Mouse (Mus musculus): ENCODE measurements at regions not wholly inside any gene's neighbourhood (a gene's known extent, or its start where the extent isn't known, plus 50 kb on each side); places are given as distances from the start of the nearest gene placed in this dataset.

GRCm38 (mm10) chr7:136049587-136049930, 333.4 kb upstream of the Mki67 start:
- H3K27ac ChIP-seq (ENCODE audit: insufficient read depth, low read length), result no peak overlapping the region
- H3K4me3 ChIP-seq (ENCODE audit: insufficient read depth, low read length), result no peak overlapping the region
- TF ChIP-seq CTCF (IDR thresholded peaks at IDR 0.05; ENCODE audit: borderline replicate concordance, insufficient read depth, low read length) (no peak), POLR2A (IDR thresholded peaks at IDR 0.05; ENCODE audit: low read depth, low read length) (no peak)
- H3K4me1 ChIP-seq (ENCODE audit: control insufficient read depth, insufficient read depth, low read length), result peaks cover 2% of the 10 kb centered on the region; the same call in 1 of the 2 replicates

- no peak overlapping the region for H3K27ac ChIP-seq (ENCODE audit: insufficient read depth, low read length)
- peaks cover 2% of the 10 kb centered on the region; the same call in 1 of the 2 replicates for H3K4me1 ChIP-seq (ENCODE audit: control insufficient read depth, insufficient read depth, low read length)
- no peak overlapping the region for H3K4me3 ChIP-seq (ENCODE audit: insufficient read depth, low read length)
- TF ChIP-seq CTCF (IDR thresholded peaks at IDR 0.05; ENCODE audit: borderline replicate concordance, insufficient read depth, low read length) (no peak), POLR2A (IDR thresholded peaks at IDR 0.05; ENCODE audit: low read depth, low read length) (no peak)
Measured at GRCm38 (mm10) chr7:136050116-136050515, 334.0 kb upstream of the Mki67 start.

GRCm38 (mm10) chr7:136056876-136057484, 340.8 kb upstream of the Mki67 start:
- no peak for TF ChIP-seq POLR2A (IDR thresholded peaks at IDR 0.05; ENCODE audit: low read depth, low read length)
- no peak for TF ChIP-seq CTCF (IDR thresholded peaks at IDR 0.05; ENCODE audit: borderline replicate concordance, insufficient read depth, low read length)
- H3K4me3 ChIP-seq (ENCODE audit: insufficient read depth, low read length), result no peak overlapping the region
- no peaks in the 10 kb centered on the region for H3K4me1 ChIP-seq (ENCODE audit: control insufficient read depth, insufficient read depth, low read length)
- no peak overlapping the region for H3K27ac ChIP-seq (ENCODE audit: insufficient read depth, low read length)

- TF ChIP-seq POLR2A (IDR thresholded peaks at IDR 0.05; ENCODE audit: low read depth, low read length), result no peak
- no peak for TF ChIP-seq CTCF (IDR thresholded peaks at IDR 0.05; ENCODE audit: borderline replicate concordance, insufficient read depth, low read length)
- no peak overlapping the region for H3K4me3 ChIP-seq (ENCODE audit: insufficient read depth, low read length)
- no peak overlapping the region for H3K27ac ChIP-seq (ENCODE audit: insufficient read depth, low read length)
- H3K4me1 ChIP-seq (ENCODE audit: control insufficient read depth, insufficient read depth, low read length), result no peaks in the 10 kb centered on the region
Measured at GRCm38 (mm10) chr7:136058319-136058718, 342.2 kb upstream of the Mki67 start.

- no peak overlapping the region for H3K4me3 ChIP-seq (ENCODE audit: insufficient read depth, low read length)
- no peaks in the 10 kb centered on the region for H3K4me1 ChIP-seq (ENCODE audit: control insufficient read depth, insufficient read depth, low read length)
- no peak overlapping the region for H3K27ac ChIP-seq (ENCODE audit: insufficient read depth, low read length)
- no peak for TF ChIP-seq POLR2A (IDR thresholded peaks at IDR 0.05; ENCODE audit: low read depth, low read length)
- TF ChIP-seq CTCF (IDR thresholded peaks at IDR 0.05; ENCODE audit: borderline replicate concordance, insufficient read depth, low read length), result no peak
Measured at GRCm38 (mm10) chr7:136058751-136059681, 342.9 kb upstream of the Mki67 start.

GRCm38 (mm10) chr7:136059896-136060295, 343.7 kb upstream of the Mki67 start:
- TF ChIP-seq CTCF (IDR thresholded peaks at IDR 0.05; ENCODE audit: borderline replicate concordance, insufficient read depth, low read length), result no peak
- TF ChIP-seq POLR2A (IDR thresholded peaks at IDR 0.05; ENCODE audit: low read depth, low read length), result no peak
- no peaks in the 10 kb centered on the region for H3K4me1 ChIP-seq (ENCODE audit: control insufficient read depth, insufficient read depth, low read length)
- H3K27ac ChIP-seq (ENCODE audit: insufficient read depth, low read length), result no peak overlapping the region
- no peak overlapping the region for H3K4me3 ChIP-seq (ENCODE audit: insufficient read depth, low read length)

GRCm38 (mm10) chr7:136060339-136061073, 344.3 kb upstream of the Mki67 start:
- no peak for TF ChIP-seq POLR2A (IDR thresholded peaks at IDR 0.05; ENCODE audit: low read depth, low read length)
- TF ChIP-seq CTCF (IDR thresholded peaks at IDR 0.05; ENCODE audit: borderline replicate concordance, insufficient read depth, low read length), result no peak
- Histone ChIP-seq H3K27ac (ENCODE audit: insufficient read depth, low read length) (no peak overlapping the region), H3K4me1 (ENCODE audit: control insufficient read depth, insufficient read depth, low read length) (no peaks in the 10 kb centered on the region), H3K4me3 (ENCODE audit: insufficient read depth, low read length) (no peak overlapping the region)

- Histone ChIP-seq H3K4me3 (ENCODE audit: insufficient read depth, low read length) (no peak overlapping the region), H3K27ac (ENCODE audit: insufficient read depth, low read length) (no peak overlapping the region), H3K4me1 (ENCODE audit: control insufficient read depth, insufficient read depth, low read length) (no peaks in the 10 kb centered on the region)
- TF ChIP-seq POLR2A (IDR thresholded peaks at IDR 0.05; ENCODE audit: low read depth, low read length) (no peak), CTCF (IDR thresholded peaks at IDR 0.05; ENCODE audit: borderline replicate concordance, insufficient read depth, low read length) (no peak)
Measured at GRCm38 (mm10) chr7:136062658-136063057, 346.5 kb upstream of the Mki67 start.

- no peaks in the 10 kb centered on the region for H3K4me1 ChIP-seq (ENCODE audit: control insufficient read depth, insufficient read depth, low read length)
- TF ChIP-seq CTCF (IDR thresholded peaks at IDR 0.05; ENCODE audit: borderline replicate concordance, insufficient read depth, low read length), result no peak
- no peak for TF ChIP-seq POLR2A (IDR thresholded peaks at IDR 0.05; ENCODE audit: low read depth, low read length)
- no peak overlapping the region for H3K4me3 ChIP-seq (ENCODE audit: insufficient read depth, low read length)
- no peak overlapping the region for H3K27ac ChIP-seq (ENCODE audit: insufficient read depth, low read length)
Measured at GRCm38 (mm10) chr7:136065038-136065678, 349.0 kb upstream of the Mki67 start.

All from embryonic fibroblast, embryonic 13.5 days (primary cell).